Mouse (Mus musculus): ENCODE results near the gene Kdelr3. TPM values are rescaled to one million over a fixed set of nuclear protein-coding genes. Genes with fewer than 3 reads are reported as not detected.

Gene Kdelr3
- polyA plus RNA-seq (2015; fragmentation: Nextera tagmentation; extraction: Ambion mirVana): 7.5 and 9.3 TPM in 2 replicates

DNA sequence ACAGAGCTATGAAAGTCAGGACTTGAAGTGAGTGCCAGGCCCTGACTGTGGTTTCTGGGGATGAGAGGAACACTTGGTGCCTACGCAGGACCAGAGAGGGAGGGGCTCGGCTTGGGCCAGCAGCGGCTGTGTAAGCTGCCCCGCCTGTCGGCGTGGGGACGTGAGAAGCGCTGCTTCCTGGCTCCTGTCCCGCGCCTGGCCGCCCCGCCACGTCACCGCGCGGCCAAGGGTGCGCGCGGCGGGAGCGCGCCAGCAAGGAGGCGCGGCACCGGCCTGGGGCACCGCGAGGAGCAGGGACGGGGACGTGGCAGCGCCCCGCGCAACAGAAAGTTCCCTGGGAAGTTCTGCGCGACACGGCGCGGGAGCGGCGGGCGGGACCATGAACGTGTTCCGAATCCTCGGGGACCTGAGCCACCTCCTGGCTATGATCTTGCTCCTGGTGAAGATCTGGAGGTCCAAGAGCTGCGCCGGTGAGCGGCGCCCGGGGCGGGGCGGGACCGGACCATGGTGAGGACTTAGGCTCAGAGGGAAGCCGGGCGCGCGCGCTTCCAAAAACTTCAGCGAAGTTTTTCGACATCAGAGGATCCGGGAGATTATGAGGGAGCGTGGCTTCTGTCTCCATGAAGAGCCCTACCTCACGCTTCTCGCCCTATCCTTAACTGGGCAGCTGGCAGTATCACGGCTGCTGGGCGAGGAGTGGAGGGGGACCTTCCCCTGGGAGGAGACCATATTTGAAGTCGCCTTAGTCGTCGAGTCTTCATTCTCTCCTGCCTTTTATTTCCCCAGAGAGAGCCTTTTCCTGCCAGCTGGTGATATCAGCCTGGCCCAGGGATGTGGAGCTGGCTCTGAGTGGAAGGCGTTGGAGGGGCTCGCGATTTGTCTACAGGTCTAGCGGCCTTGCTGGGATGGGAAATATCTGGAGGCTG is at the start of gene Kdelr3:
Kdelr3 (plus strand) TSS at position 241 of the 926 bp plus-strand sequence.
- Histone ChIP-seq H3K27me3 (ENCODE audit: control insufficient read depth, insufficient read depth, low read depth, low read length) (peaks cover 41% of the 10 kb centered on the region), H3K9me3 (replicated peaks; ENCODE audit: control insufficient read depth, low read length, poor library complexity, severe bottlenecking) (no peaks in the 10 kb centered on the region), H3K36me3 (ENCODE audit: control insufficient read depth, insufficient read depth, low read length) (no peaks in the 10 kb centered on the region), H3K4me3 (ENCODE audit: low read depth, low read length) (peak within 1 kb of the TSS; percentile 37), H3K4me1 (ENCODE audit: control insufficient read depth, insufficient read depth, low read length) (peaks cover 16% of the 10 kb centered on the region), H3K9ac (ENCODE audit: low read depth, low read length) (peak within 1 kb of the TSS; percentile 37), H3K27ac (ENCODE audit: low read length) (no peak within 1 kb of the TSS), H3K4me2 (ENCODE audit: low read length) (peak within 1 kb of the TSS; percentile 64)
- under 1% methylated on average over 71 of the region's 71 CpGs for WGBS
- ATAC-seq: no peak

GRCm38 (mm10) chr15:79466601-79467286 is 49.5 kb upstream of the Kdelr3 start:
- H3K9ac ChIP-seq (ENCODE audit: low read depth, low read length): no peak overlapping the region
- ATAC-seq: peak; percentile 87
- no peak overlapping the region for H3K4me2 ChIP-seq (ENCODE audit: low read length)
- no peak overlapping the region for H3K27ac ChIP-seq (ENCODE audit: low read length)
- no peaks in the 10 kb centered on the region for H3K9me3 ChIP-seq (replicated peaks; ENCODE audit: control insufficient read depth, low read length, poor library complexity, severe bottlenecking)
- H3K36me3 ChIP-seq (ENCODE audit: control insufficient read depth, insufficient read depth, low read length): no peaks in the 10 kb centered on the region
- no peaks in the 10 kb centered on the region for H3K27me3 ChIP-seq (ENCODE audit: control insufficient read depth, insufficient read depth, low read depth, low read length)
- H3K4me3 ChIP-seq (ENCODE audit: low read depth, low read length): no peak overlapping the region
- WGBS: 5% methylated on average over 18 of the region's 18 CpGs
- H3K4me1 ChIP-seq (ENCODE audit: control insufficient read depth, insufficient read depth, low read length): peaks cover 7% of the 10 kb centered on the region; the same call in 1 of the 2 replicates

GRCm38 (mm10) chr15:79469577-79469976 is 46.6 kb upstream of the Kdelr3 start:
- Histone ChIP-seq H3K4me3 (ENCODE audit: low read depth, low read length) (no peak overlapping the region), H3K9me3 (replicated peaks; ENCODE audit: control insufficient read depth, low read length, poor library complexity, severe bottlenecking) (no peaks in the 10 kb centered on the region), H3K9ac (ENCODE audit: low read depth, low read length) (no peak overlapping the region), H3K27me3 (ENCODE audit: control insufficient read depth, insufficient read depth, low read depth, low read length) (no peaks in the 10 kb centered on the region), H3K27ac (ENCODE audit: low read length) (no peak overlapping the region), H3K4me2 (ENCODE audit: low read length) (no peak overlapping the region), H3K4me1 (ENCODE audit: control insufficient read depth, insufficient read depth, low read length) (peaks cover 7% of the 10 kb centered on the region; the same call in 1 of the 2 replicates), H3K36me3 (ENCODE audit: control insufficient read depth, insufficient read depth, low read length) (no peaks in the 10 kb centered on the region)
- WGBS: 72% methylated on average over 5 of the region's 5 CpGs
- no peak for ATAC-seq

DNA sequence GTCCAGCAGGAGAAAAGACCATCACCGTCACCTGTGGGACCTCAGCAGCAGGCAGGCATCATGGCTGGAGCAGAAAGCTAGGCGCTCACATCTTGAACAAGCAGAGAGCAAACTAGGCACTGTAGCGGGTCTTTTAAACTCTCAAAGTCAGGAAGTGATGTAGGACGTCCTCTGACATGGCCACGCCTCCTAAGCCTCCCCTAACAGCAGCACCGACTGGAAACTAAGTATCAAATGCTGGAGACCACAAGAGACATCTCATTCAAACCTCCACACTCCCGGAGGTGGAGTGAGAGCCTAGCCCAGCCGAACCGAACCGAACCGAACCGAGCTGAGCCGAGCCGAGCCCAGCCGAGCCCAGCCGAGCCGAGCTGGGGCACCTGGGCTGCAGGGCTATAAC is 45.6 kb upstream of the Kdelr3 start:
- no peak overlapping the region for H3K27ac ChIP-seq (ENCODE audit: low read length)
- peak overlapping the region; percentile 50 for H3K9ac ChIP-seq (ENCODE audit: low read depth, low read length)
- H3K36me3 ChIP-seq (ENCODE audit: control insufficient read depth, insufficient read depth, low read length): no peaks in the 10 kb centered on the region
- ATAC-seq: no peak
- H3K4me2 ChIP-seq (ENCODE audit: low read length): peak overlapping the region; percentile 46
- no peaks in the 10 kb centered on the region; the same call in 1 of the 2 replicates for H3K9me3 ChIP-seq (replicated peaks; ENCODE audit: control insufficient read depth, low read length, poor library complexity, severe bottlenecking)
- WGBS: 29% methylated on average over 17 of the region's 17 CpGs
- H3K27me3 ChIP-seq (ENCODE audit: control insufficient read depth, insufficient read depth, low read depth, low read length): no peaks in the 10 kb centered on the region
- peaks cover 7% of the 10 kb centered on the region; the same call in 1 of the 2 replicates for H3K4me1 ChIP-seq (ENCODE audit: control insufficient read depth, insufficient read depth, low read length)
- peak overlapping the region; percentile 23 for H3K4me3 ChIP-seq (ENCODE audit: low read depth, low read length)

GRCm38 (mm10) chr15:79471095-79471494 is 45.1 kb upstream of the Kdelr3 start:
- Histone ChIP-seq H3K27me3 (ENCODE audit: control insufficient read depth, insufficient read depth, low read depth, low read length) (no peaks in the 10 kb centered on the region), H3K4me2 (ENCODE audit: low read length) (peak overlapping the region; percentile 46), H3K9me3 (replicated peaks; ENCODE audit: control insufficient read depth, low read length, poor library complexity, severe bottlenecking) (no peaks in the 10 kb centered on the region; the same call in 1 of the 2 replicates), H3K4me3 (ENCODE audit: low read depth, low read length) (peak overlapping the region; percentile 23), H3K36me3 (ENCODE audit: control insufficient read depth, insufficient read depth, low read length) (no peaks in the 10 kb centered on the region), H3K9ac (ENCODE audit: low read depth, low read length) (peak overlapping the region; percentile 50), H3K27ac (ENCODE audit: low read length) (no peak overlapping the region), H3K4me1 (ENCODE audit: control insufficient read depth, insufficient read depth, low read length) (peaks cover 7% of the 10 kb centered on the region; the same call in 1 of the 2 replicates)
- 54% methylated on average over 10 of the region's 10 CpGs for WGBS
- no peak for ATAC-seq

DNA sequence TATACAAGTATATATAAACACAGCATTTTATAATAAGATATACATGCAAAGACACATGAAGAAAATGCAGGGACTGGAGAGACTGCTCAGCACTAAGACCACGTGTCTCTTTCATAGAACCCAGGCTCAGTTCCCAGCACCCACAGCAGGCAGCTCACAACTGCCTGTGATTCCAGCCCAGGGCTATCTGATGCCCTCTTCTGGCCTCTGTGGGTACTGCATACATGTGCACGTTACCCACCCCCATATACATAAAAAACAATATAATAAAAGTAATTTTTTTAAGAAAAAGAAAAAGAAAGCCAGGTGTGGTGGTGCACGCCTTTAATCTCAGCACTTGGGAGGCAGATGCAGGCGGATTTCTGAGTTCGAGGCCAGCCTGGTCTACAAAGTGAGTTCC is 43.2 kb upstream of the Kdelr3 start:
- no peaks in the 10 kb centered on the region for H3K27me3 ChIP-seq (ENCODE audit: control insufficient read depth, insufficient read depth, low read depth, low read length)
- 94% methylated on average over 5 of the region's 5 CpGs for WGBS
- H3K4me1 ChIP-seq (ENCODE audit: control insufficient read depth, insufficient read depth, low read length): peaks cover 7% of the 10 kb centered on the region; the same call in 1 of the 2 replicates
- H3K9ac ChIP-seq (ENCODE audit: low read depth, low read length): no peak overlapping the region
- H3K27ac ChIP-seq (ENCODE audit: low read length): no peak overlapping the region
- H3K4me3 ChIP-seq (ENCODE audit: low read depth, low read length): no peak overlapping the region
- H3K9me3 ChIP-seq (replicated peaks; ENCODE audit: control insufficient read depth, low read length, poor library complexity, severe bottlenecking): no peaks in the 10 kb centered on the region; the same call in 1 of the 2 replicates
- no peak for ATAC-seq
- H3K36me3 ChIP-seq (ENCODE audit: control insufficient read depth, insufficient read depth, low read length): no peaks in the 10 kb centered on the region
- no peak overlapping the region for H3K4me2 ChIP-seq (ENCODE audit: low read length)

DNA sequence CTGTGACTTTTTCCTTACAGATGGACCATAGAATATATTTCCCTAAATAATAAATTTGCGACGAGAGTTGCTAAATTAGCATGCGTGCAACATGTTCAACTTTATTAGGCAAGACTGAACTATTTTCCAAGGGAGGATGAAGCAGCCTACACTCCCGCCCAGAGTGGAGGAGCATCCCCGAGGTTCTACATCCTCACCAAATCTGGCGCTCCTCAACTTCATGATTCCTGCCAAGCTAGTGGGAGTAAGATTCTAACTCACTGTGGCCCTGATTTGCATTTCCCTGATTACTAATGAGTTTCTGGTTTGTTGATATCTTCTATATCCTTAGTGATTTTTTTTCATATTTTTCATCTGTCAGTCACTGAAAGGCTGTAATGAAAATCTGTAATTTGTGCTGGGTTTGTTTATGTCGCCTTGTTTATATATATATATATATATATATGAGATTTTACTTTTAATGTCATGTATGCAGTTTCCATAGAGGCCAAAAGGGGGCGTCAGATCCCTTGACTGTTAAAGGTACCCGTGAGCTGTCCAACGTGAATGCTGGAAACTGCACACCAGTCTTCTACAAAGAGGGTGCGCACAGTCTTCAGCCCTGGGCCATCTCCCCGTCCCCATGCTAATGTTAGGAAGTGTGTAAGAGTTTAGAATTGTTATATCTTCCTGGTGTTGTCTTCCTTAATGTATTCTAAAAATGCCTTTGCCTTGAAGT is 42.4 kb upstream of the Kdelr3 start:
- H3K4me1 ChIP-seq (ENCODE audit: control insufficient read depth, insufficient read depth, low read length): peaks cover 7% of the 10 kb centered on the region; the same call in 1 of the 2 replicates
- no peak overlapping the region for H3K4me2 ChIP-seq (ENCODE audit: low read length)
- no peak overlapping the region for H3K27ac ChIP-seq (ENCODE audit: low read length)
- no peak for ATAC-seq
- no peaks in the 10 kb centered on the region; the same call in 1 of the 2 replicates for H3K9me3 ChIP-seq (replicated peaks; ENCODE audit: control insufficient read depth, low read length, poor library complexity, severe bottlenecking)
- H3K27me3 ChIP-seq (ENCODE audit: control insufficient read depth, insufficient read depth, low read depth, low read length): no peaks in the 10 kb centered on the region
- H3K4me3 ChIP-seq (ENCODE audit: low read depth, low read length): no peak overlapping the region
- H3K9ac ChIP-seq (ENCODE audit: low read depth, low read length): no peak overlapping the region
- 61% methylated on average over 12 of the region's 12 CpGs for WGBS
- H3K36me3 ChIP-seq (ENCODE audit: control insufficient read depth, insufficient read depth, low read length): no peaks in the 10 kb centered on the region

DNA sequence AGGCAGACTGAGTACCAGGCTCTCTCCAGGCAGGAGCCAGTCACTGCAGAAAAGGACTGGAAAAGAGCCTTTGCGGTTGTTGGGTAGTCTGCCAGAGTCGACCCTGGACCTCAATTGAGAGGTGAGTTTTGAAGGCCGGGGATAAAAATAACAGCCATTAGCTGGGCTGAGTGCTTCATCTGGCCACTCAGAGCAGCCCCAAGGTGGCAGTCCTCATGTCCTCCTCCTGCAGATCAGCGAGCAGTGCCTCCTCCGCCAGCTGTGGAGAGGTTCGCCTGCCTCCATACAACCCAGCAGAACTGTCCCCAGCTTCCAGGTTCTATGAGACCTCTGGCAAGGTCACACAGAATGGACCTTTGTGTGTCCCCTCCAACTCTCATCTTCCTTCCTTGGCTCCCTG is 39.0 kb upstream of the Kdelr3 start:
- no peaks in the 10 kb centered on the region for H3K36me3 ChIP-seq (ENCODE audit: control insufficient read depth, insufficient read depth, low read length)
- H3K4me3 ChIP-seq (ENCODE audit: low read depth, low read length): no peak overlapping the region
- H3K4me1 ChIP-seq (ENCODE audit: control insufficient read depth, insufficient read depth, low read length): no peaks in the 10 kb centered on the region
- H3K9ac ChIP-seq (ENCODE audit: low read depth, low read length): no peak overlapping the region
- no peak for ATAC-seq
- WGBS: 64% methylated on average over 6 of the region's 6 CpGs
- no peak overlapping the region for H3K4me2 ChIP-seq (ENCODE audit: low read length)
- H3K9me3 ChIP-seq (replicated peaks; ENCODE audit: control insufficient read depth, low read length, poor library complexity, severe bottlenecking): no peaks in the 10 kb centered on the region; the same call in 1 of the 2 replicates
- no peak overlapping the region for H3K27ac ChIP-seq (ENCODE audit: low read length)
- H3K27me3 ChIP-seq (ENCODE audit: control insufficient read depth, insufficient read depth, low read depth, low read length): no peaks in the 10 kb centered on the region
